Comparison of ENCODE assay signal across 22 mouse cellular contexts in genomic region chr17:12891054-12891453, GRCm38 (mm10). TPM values are rescaled to one million over a fixed set of nuclear protein-coding genes. Genes with fewer than 3 reads are reported as not detected.
"Had no signal": no experiment of that assay in that cellular context is flagged by ENCODE, and none has a peak within 500 bp of the region (broad histone marks: within the 10 kb centered on the region; RNA-seq: fewer than 3 reads in every experiment).

No protein-coding gene starts in this region.

- H3K9ac ChIP-seq: liver, embryonic 13.5 days; midbrain, embryonic 13.5 days; neural tube, embryonic 13.5 days had no signal

- H3K9me3 ChIP-seq: liver, embryonic 13.5 days; midbrain, embryonic 13.5 days; neural tube, embryonic 13.5 days had no signal

- H3K4me2 ChIP-seq: liver, embryonic 13.5 days; midbrain, embryonic 13.5 days; neural tube, embryonic 13.5 days had no signal

- DNase-seq: kidney, adult 9 months; kidney, postnatal 14 days; kidney, postnatal 4 days; liver, embryonic 13.5 days; lung, adult 2 months; lung, postnatal 14 days; lung, postnatal 4 days; retina, postnatal 1 day; right cerebral cortex, postnatal 4 days; thymus, adult 2 months; thymus, postnatal 14 days; thymus, postnatal 4 days had no signal

- ATAC-seq: midbrain, embryonic 13.5 days; midbrain, embryonic 16.5 days had no signal

- H3K4me3 ChIP-seq: liver, embryonic 13.5 days; midbrain, embryonic 13.5 days; myocyte; neural tube, embryonic 13.5 days had no signal

- H3K27me3 ChIP-seq: liver, embryonic 13.5 days; midbrain, embryonic 13.5 days; neural tube, embryonic 13.5 days had no signal

- H3K4me1 ChIP-seq: liver, embryonic 13.5 days; midbrain, embryonic 13.5 days; neural tube, embryonic 13.5 days had no signal

- H3K27ac ChIP-seq: liver, embryonic 13.5 days; midbrain, embryonic 13.5 days; neural tube, embryonic 13.5 days; stomach, postnatal 0 days had no signal

RNA-seq across cellular contexts. Expression of gene Mrgprh, which starts 15.2 kb away (rescaled TPM):
- polyA plus RNA-seq: kidney, embryonic 16.5 days; limb, embryonic 11.5 days; liver, embryonic 13.5 days; liver, embryonic 16.5 days; lung, embryonic 16.5 days; midbrain, embryonic 13.5 days; midbrain, embryonic 16.5 days; myocyte; neural tube, embryonic 13.5 days; stomach, embryonic 14.5 days; stomach, postnatal 0 days had no signal

RNA-seq across cellular contexts. Expression of gene Mas1, which starts 23.1 kb away (rescaled TPM):
- polyA plus RNA-seq: liver, embryonic 13.5 days; midbrain, embryonic 13.5 days; midbrain, embryonic 16.5 days had no signal
